Mouse (Mus musculus) B cell, adult 2 months (primary cell): ENCODE measurements at regions not wholly inside any gene's neighbourhood (a gene's known extent, or its start where the extent isn't known, plus 50 kb on each side); places are given as distances from the start of the nearest gene placed in this dataset.
"Not testable (repeated sequence)": the region's sequence is repeated elsewhere in the genome, so short reads cannot be mapped to it uniquely, and the experiment has no call there.

Source experiments
- DNase-seq, 2 experiments: peaks; one replicate each; pipeline ENCODE4 v3.0.0; 2022

DNA sequence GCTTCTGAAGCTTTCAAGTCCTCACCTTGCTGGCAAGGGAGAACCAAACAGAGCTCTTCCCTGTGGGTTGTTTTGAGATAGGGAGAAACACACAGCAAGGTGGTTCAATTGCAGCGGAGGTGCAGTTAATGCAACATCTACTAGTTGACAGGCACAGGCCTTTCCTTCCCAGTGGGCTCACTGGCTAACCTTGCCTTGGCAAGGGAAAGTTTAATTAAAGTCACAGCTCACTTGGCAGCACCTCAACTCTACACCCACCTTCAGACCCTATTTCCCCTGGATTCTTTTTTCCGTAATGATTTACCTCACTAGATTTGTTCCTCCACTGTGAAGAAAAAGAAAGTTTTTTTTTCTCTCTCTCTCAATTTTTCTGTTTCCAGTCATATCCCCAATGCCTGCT is 314.5 kb downstream of the Tlr4 start:
- DNase-seq = no peak

DNA sequence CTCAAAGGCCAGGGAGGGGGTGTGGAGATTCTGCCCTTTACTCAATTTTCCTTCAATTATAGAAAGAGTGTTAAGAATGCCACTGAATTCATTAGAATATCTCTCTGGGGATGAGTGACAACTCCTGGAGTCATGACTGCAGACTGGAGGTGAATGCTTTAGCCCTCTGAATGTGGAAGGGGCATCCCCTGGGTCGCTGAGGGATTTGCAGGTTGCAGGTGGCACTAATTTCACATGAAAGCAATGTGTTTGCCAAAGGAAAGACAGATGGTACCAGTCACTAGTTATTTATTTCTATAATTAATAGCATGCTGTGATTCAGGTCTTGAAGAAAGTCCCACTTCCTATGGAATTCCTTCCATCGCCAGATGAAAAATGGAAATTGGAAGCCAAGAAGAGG is 321.1 kb downstream of the Tlr4 start:
- no peak for DNase-seq

DNA sequence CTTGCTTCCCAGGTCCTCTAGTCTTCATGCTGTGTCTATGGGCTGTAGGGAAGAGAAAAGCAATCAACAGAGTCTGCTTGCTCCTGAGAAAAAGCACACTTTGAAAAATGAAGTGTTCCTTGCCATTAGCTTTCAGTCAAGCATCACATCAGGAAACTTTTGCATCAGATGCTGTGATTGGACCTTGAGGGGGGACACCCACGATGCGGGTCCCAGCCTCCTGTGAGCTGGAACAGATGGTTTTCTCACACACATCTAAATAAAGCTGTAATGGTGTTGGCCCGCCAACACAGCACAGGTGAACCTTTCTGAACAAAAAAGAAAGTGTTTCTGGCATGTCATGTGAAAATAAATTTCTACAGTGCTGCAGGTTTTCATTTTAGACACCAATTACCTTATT is 335.3 kb downstream of the Tlr4 start:
- DNase-seq = no peak

DNA sequence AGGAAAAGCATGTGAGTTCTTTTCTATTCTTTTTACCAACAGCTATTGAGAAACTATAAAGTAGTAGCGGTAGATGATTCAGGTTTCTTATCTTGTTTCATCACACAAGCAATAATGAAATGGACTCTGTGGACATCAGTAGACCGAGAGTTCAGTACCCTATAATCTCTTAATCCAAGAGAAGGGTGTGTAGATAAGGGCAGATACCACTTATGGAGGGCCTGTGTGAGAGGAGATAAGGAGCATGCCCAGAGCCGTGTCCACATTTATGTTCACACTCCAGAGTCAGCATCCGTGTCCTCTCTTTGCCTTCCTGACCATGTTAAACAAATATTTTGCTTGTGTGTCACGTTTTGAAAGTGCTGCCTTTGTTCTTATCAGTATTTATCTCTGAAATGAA is 340.3 kb downstream of the Tlr4 start:
- DNase-seq = no peak

DNA sequence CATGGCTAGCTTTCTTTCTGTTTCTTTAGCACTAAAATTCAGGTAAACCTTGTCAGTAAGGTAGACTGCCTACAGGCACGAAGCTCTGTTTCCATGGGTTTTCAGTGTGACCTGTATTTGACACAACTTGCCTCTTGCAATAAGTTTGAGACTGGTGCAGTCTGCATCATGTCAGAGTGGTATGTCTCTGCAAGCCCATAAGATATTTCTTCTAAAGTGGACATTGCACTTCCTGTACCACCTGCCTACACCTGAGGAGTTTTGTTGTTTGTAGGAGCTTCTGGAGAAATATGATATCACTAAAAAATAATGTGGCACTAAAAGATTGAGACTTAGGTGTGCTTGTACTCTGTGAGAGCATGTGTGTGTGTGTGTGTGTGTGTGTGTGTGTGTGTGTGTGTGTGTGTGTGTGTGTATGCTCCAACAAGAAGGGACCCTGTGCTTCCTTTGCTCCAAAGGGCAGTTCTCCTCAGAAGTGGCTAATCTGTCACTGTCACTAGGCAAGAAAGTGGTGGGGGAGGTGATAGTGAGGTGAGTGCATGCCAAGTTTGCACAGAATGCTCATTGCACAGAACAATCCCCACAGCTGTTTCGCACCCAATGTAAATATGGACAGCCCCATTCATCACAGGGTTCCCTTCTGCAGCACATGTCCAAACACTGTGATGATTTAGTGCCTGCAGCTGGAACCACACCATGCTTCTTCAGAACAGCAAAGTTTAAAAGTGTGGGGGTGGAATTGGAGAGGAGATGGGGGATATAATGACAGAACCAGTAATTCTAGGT is 360.5 kb downstream of the Tlr4 start:
- DNase-seq = no peak

DNA sequence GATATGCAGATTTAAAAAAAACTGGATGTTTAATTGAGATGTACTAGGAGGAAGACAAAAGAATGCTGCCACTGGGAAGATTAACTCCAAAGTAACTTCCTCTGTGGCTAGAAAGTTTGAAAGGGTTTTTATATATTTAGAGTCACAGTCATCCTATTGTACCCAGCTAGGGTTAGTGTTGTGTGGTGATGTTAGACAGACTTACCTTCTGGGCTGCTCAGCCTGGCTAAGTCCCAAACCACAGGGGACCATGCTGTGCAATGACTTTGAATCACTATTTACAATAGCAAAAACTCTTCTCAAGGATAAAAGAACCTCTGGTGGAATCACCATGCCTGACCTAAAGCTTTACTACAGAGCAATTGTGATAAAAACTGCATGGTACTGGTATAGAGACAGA is 363.2 kb downstream of the Tlr4 start:
- no peak for DNase-seq

DNA sequence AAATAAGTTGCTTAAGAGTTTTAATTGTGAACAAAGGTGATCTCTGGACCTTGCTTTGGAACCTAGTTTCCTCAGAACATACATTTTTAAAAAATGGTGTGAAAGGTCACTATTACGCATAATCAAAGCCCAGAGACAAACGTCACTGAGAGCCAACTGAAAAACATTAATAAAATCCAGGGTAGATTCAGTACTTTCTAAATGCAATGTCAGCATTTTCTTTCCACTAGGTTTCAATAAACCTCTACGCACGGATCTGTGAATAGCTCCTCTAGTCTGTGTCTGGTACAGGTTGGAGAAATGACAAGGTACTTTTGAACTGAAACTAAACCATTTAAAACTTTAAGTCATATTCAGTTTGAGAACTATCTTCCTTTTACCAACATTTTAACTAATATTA is 367.0 kb downstream of the Tlr4 start:
- DNase-seq = no peak

DNA sequence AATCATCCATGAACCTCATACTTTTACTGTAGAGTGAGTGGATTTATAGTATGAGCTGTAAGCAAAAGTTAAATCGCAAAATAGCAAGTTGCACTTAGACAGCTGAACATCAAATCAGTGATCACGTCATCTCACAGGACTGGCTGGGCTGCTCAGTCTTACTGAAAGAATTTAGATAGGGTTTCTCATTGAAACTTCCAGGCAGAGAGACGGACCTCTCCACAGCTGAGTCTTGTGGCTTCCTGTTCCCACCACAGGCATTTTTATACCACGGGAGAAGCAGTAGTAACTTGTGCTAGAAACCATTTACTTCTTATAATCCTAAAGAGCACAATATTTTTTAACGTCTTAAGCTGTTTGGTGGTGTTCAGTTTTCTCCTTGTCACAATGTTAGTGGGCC is 369.5 kb downstream of the Tlr4 start:
- no peak for DNase-seq

DNA sequence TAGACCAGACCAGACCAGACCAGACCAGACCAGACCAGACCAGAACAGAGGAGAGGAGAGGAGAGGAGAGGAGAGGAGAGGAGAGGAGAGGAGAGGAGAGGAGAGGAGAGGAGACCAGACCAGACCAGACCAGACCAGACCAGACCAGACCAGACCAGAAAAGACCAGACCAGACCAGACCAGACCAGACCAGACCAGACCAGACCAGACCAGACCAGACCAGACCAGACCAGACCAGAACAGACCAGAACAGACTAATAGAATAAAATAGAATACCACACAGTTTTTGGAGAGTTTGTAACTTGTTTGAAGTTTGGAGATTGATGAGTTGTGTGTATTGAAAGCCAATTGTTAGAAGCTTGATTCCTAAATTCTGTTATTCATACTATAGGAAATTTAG is 381.0 kb downstream of the Tlr4 start:
- peak; percentile 35 to 53 for DNase-seq

DNA sequence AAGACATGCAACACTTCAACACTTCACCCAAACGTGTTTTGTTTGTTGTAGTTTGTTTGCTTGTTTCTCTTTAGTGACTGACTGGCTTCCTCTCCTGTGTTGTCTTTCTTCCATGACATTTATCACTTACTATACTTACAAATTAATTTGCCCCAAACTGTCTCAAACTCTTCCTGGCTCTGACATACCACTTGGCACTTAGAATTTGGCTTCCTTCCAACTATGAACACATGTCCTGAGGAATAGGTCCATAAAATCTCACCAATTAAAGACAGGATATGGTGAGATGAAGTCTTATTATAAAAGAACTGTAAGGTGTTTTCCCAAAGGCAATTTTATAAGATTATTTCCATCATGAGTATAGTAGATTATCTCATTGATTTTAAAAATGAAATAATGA is 386.0 kb downstream of the Tlr4 start:
- no peak for DNase-seq

DNA sequence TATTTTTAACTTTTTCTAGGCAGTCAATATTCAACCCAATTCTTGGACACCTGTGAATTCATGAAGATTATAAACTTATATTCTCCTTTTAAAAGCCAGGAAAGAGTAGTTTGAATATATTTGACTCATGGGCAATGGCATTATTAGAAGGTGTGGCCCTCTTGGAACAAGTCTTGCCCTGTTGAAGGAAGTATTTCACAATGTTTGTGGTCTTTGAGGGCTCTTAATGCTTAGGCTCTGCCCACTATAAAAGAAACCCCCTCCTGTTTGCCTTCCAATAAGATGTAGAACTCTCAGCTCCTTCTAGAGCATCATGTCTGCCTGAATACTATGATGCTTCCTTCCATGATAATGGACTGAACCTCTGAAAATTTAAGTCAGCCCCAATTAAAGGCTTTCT is 397.1 kb downstream of the Tlr4 start:
- no peak for DNase-seq

DNA sequence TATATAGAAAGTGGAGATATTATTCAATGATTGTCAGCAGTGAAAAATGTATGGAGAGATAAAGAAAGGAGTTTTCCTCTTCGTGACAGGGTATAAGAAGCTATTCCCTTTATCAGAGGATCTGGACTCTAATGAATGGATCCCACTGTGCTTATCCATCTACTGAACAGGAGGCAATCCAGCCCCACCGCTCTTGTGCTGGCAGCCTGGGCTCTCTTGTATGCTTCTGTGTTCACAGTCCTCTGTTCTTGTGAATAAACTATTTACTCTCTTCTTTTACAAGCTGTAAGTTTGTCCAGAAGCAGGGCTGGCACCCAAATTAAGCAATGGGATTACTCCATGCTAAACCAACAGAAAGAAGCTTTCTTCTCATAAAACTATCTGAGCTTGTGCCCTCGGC is 401.8 kb downstream of the Tlr4 start:
- DNase-seq = no peak

DNA sequence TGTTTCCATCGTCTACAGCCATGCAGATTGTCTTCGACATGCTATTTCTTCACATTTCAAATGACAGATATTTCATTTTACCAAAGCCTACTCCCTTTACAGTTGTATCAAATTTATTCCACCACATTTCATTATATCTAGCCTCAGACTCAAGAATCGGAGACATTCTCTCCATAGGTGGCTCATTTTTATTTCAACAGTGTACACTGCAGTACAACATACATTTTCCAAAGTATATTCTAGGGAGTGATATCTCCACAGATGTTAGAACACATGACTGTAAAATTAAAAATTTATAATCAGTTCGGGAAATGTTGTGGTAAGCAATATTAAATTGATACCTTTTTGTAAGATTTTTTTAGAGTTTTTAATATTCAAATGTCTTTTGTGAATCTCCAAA is 446.2 kb downstream of the Tlr4 start:
- no peak for DNase-seq

DNA sequence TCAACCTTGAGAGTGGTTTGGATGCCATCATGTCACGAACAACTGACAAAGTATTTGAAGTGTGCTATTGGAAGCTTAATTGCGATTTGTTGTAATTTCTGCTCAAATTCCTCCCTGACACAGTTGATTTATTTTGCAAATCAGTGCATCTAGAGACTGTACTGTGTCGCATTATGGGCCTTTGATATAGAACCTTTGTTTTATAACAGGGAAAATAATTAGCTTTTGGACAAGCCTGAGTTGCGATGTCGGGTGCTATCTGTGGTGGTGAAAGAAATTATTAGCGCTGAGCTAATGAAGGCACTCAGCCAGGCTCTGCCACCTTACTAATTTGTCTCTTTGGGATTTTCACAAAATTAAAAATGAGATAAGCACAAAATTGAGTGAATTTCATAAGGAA is 473.6 kb downstream of the Tlr4 start:
- DNase-seq = no peak

DNA sequence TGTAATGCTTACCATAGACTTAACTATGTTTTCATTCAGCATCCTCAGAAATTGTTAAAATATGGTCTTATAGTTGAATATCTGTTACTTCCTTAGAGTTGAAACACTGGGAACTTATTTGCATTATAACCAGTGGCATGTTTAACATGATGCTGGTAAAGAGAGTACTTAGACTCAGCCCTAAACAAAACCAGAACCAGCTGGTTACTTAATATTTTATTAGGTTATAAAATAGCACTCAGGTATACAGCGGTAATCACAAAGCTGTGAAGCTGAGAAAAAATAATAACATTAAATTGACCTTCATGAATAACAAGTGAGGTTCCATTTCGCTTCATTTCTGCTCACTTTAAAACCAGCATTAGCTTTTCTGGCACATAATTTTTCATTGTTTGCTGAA is 474.4 kb downstream of the Tlr4 start:
- DNase-seq = no peak

DNA sequence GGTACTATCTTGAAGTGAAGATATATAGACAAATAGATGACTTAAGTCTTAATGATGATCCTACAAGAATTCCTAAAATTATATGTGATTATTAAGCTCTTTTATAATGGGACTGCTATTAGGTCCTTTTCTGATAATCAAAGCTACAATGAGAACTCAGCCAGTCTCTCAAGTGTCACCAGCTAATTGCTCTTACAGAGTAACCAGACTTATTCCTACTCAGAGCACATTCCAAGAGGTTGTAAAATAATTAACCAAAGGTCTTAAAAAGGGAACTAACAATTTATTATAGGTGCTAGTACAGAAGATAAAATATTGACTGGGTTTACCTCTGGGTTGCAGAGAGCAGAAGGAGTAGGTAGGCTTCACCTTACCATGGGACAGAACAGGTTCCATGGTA is 492.7 kb downstream of the Tlr4 start:
- DNase-seq = not testable (repeated sequence)
